ENCODE assay signal across 8 mouse cellular contexts in the genomic region with DNA sequence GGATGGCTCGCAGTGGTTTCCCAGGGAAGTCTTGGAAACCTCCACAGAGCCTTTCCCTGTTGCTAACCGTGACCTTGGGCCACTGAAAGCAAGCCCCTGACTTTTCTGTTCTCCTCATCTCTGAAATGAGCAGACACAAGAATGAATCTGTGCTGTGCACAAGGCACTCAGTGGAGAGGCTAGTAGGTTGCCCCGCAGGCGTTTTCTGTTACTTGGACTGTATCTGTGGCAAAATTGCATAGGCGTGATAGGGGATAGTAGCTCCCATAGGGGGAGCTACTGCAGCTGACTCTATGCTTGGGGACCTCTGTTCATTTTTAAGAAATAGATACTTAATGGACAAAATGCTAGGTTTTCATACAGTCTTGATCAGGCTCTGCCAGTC. TPM values are rescaled to one million over a fixed set of nuclear protein-coding genes. Genes with fewer than 3 reads are reported as not detected.
DNase-seq lines count a peak whose midpoint lies in the region; ATAC-seq and TF ChIP-seq lines count a peak whose summit lies in the region.

No protein-coding gene starts in this region.

- H3K36me3 ChIP-seq in C2C12 (ENCODE audit: control insufficient read depth, insufficient read depth), result no peaks in the 10 kb centered on the region
- H3K36me3 ChIP-seq in forebrain, embryonic 10.5 days (replicated peaks), result peaks cover 5% of the 10 kb centered on the region; the same call in 1 of the 2 replicates
- H3K36me3 ChIP-seq in liver, embryonic 14.5 days (replicated peaks; ENCODE audit: control insufficient read depth, insufficient read depth, low read depth), result no peaks in the 10 kb centered on the region

- peak overlapping the region; percentile 63 for H3K4me2 ChIP-seq in liver, embryonic 14.5 days (ENCODE audit: low read depth)

- no peak overlapping the region for H3ac ChIP-seq in C2C12 (ENCODE audit: control insufficient read depth, insufficient read length, low read depth)

- H3K9ac ChIP-seq in liver, embryonic 14.5 days (replicated peaks), result peak overlapping the region; percentile 47

- no peaks in the 10 kb centered on the region for H3K27me3 ChIP-seq in C2C12 (ENCODE audit: control insufficient read depth, insufficient read depth, insufficient read length)
- no peaks in the 10 kb centered on the region for H3K27me3 ChIP-seq in forebrain, embryonic 10.5 days (ENCODE audit: poor library complexity, severe bottlenecking)
- no peaks in the 10 kb centered on the region for H3K27me3 ChIP-seq in liver, embryonic 14.5 days (ENCODE audit: control insufficient read depth, insufficient read depth, low read length)

- H3K4me3 ChIP-seq in C2C12 (ENCODE audit: insufficient read depth, poor library complexity, severe bottlenecking), result peak overlapping the region; percentile 63
- peak overlapping the region; percentile 84 for H3K4me3 ChIP-seq in forebrain, embryonic 10.5 days
- peak overlapping the region; percentile 60 to 87 for H3K4me3 ChIP-seq in liver, embryonic 14.5 days (ENCODE audit: insufficient read depth in 1 of 2, low read depth in 2 of 2, low read length in 2 of 2)

- H3K9me3 ChIP-seq in forebrain, embryonic 10.5 days, result no peaks in the 10 kb centered on the region
- no peaks in the 10 kb centered on the region for H3K9me3 ChIP-seq in liver, embryonic 14.5 days (ENCODE audit: control insufficient read depth, low read length)

- H3K4me1 ChIP-seq in forebrain, embryonic 10.5 days, result peaks cover 19% of the 10 kb centered on the region
- peaks cover 0 to 6% of the 10 kb centered on the region in 2 experiments; a peak in 2 of 4 replicates for H3K4me1 ChIP-seq in liver, embryonic 14.5 days (replicated peaks; ENCODE audit: control insufficient read depth in 2 of 2, insufficient read depth in 2 of 2, low read length in 1 of 2)

- peak; percentile 87 for DNase-seq in heart, adult 11 months
- no peak for DNase-seq in heart, postnatal 4 days
- no peak for DNase-seq in forebrain, embryonic 10.5 days (ENCODE audit: extremely low spot score, low spot score)
- no peak for DNase-seq in liver, embryonic 14.5 days (ENCODE audit: low read depth in 3 of 3, low spot score in 3 of 3)
- DNase-seq in right cerebral cortex, adult 18-20 months, result no peak
- no peak for DNase-seq in gastrocnemius, adult 8-10 months (ENCODE audit: low spot score in 2 of 2)
- DNase-seq in urinary bladder, postnatal 4 days (ENCODE audit: low spot score in 2 of 2), result no peak

- no peak for ATAC-seq in liver, embryonic 14.5 days (ENCODE audit: insufficient read depth)

- H3K79me2 ChIP-seq in C2C12 (ENCODE audit: control insufficient read depth, insufficient read depth), result no peaks in the 10 kb centered on the region

- no peak for TF ChIP-seq CTCF in C2C12 (IDR thresholded peaks at IDR 0.05; ENCODE audit: control insufficient read depth, insufficient read depth, insufficient read length)
- no peak; the same call in 1 of the 2 replicates for TF ChIP-seq CTCF in liver, embryonic 14.5 days (IDR thresholded peaks at IDR 0.05; ENCODE audit: low read depth)

- no peak for TF ChIP-seq EP300 in liver, embryonic 14.5 days (IDR thresholded peaks at IDR 0.05; ENCODE audit: low read depth)

- peak overlapping the region; percentile 91 for H3K27ac ChIP-seq in forebrain, embryonic 10.5 days
- no peak overlapping the region for H3K27ac ChIP-seq in liver, embryonic 14.5 days

- WGBS in forebrain, embryonic 10.5 days, result 31% methylated on average over 5 of the region's 5 CpGs
- WGBS in liver, embryonic 14.5 days (ENCODE audit: insufficient replicate concordance), result 15% methylated on average over 5 of the region's 5 CpGs

- H3K79me3 ChIP-seq in C2C12 (ENCODE audit: low read depth), result no peaks in the 10 kb centered on the region

TF ChIP-seq in C2C12, 6 proteins besides CTCF, POLR2A, EP300 and RAD21:
- TF ChIP-seq MAX (IDR thresholded peaks at IDR 0.05), result no peak

RNA-seq across cellular contexts. Expression of a gene that starts 0.7 kb away (rescaled TPM):
- 10 to 100 TPM; 10.5 to 11.3 TPM for total RNA-seq in heart, postnatal 4 days (2021)
- 3.7 TPM for polyA plus RNA-seq in C2C12 (2012; fragmentation: generic; extraction: Trizol)
- 11.5 and 12.1 TPM in 2 replicates for polyA plus RNA-seq in forebrain, embryonic 10.5 days (2016; fragmentation: Nextera tagmentation; extraction: Ambion mirVana)
- 2.0 and 2.5 TPM in 2 replicates for polyA plus RNA-seq in liver, embryonic 14.5 days (2012; rRNA removed)
- polyA plus RNA-seq in liver, embryonic 14.5 days (2014; fragmentation: Nextera tagmentation; extraction: Ambion mirVana), result 2.5 and 2.6 TPM in 2 replicates
- 1 to 10 TPM; 4.4 to 6.0 (median 5.5) TPM for total RNA-seq in gastrocnemius, adult 8-10 months (2022)

RNA-seq across cellular contexts. Expression of a gene that starts 22.3 kb away (rescaled TPM):
- 1 to 10 TPM in 1 of 2 experiments, not detected in 1; 1.9 TPM for total RNA-seq in heart, postnatal 4 days (2021)
- polyA plus RNA-seq in C2C12 (2012; fragmentation: generic; extraction: Trizol), result not detected
- polyA plus RNA-seq in forebrain, embryonic 10.5 days (2016; fragmentation: Nextera tagmentation; extraction: Ambion mirVana), result not detected in 2 replicates
- not detected in 2 replicates for polyA plus RNA-seq in liver, embryonic 14.5 days (2012; rRNA removed)
- polyA plus RNA-seq in liver, embryonic 14.5 days (2014; fragmentation: Nextera tagmentation; extraction: Ambion mirVana), result not detected in 2 replicates
- not detected for total RNA-seq in gastrocnemius, adult 8-10 months (2022)
